Mouse (Mus musculus) testis, adult 2 months (tissue): ENCODE measurements around the gene Slc29a3. TPM values are rescaled to one million over a fixed set of nuclear protein-coding genes. Genes with fewer than 3 reads are reported as not detected.
A peak's percentile ranks its signal among the peaks of the same experiment; 100 is the strongest.

ENCODE experiments used
- H3K27ac ChIP-seq: fragments of 200-500 bp; 2 replicates; pipeline ENCODE4 v1.5.1; 2012; ENCODE audit warnings: low read depth, low read length; ENCODE audit not compliant: control insufficient read depth, insufficient read depth
- H3K27me3 ChIP-seq: fragments of 200-500 bp; 2 replicates; pipeline ENCODE4 v1.6.1; 2012; ENCODE audit warnings: mild to moderate bottlenecking, low read length, moderate library complexity; ENCODE audit not compliant: control insufficient read depth, insufficient read depth
- H3K36me3 ChIP-seq: fragments of 200-500 bp; 2 replicates; pipeline ENCODE4 v1.6.1; 2012; ENCODE audit warnings: mild to moderate bottlenecking, low read length; ENCODE audit not compliant: control insufficient read depth, insufficient read depth
- H3K4me1 ChIP-seq: fragments of 200-500 bp; 2 replicates; pipeline ENCODE4 v1.6.1; 2012; ENCODE audit warnings: low read length; ENCODE audit not compliant: control insufficient read depth, insufficient read depth
- H3K4me3 ChIP-seq: fragments of 200-500 bp; 2 replicates; pipeline ENCODE4 v1.5.1; 2012; ENCODE audit warnings: low read depth, mild to moderate bottlenecking, low read length, moderate library complexity, mixed read lengths; ENCODE audit not compliant: control insufficient read depth
- CTCF ChIP-seq: fragments of 200-500 bp; IDR thresholded peaks from 2 replicates; pipeline ENCODE4 v1.5.1; 2012; ENCODE audit warnings: low read depth, mild to moderate bottlenecking, inconsistent platforms, low read length, moderate library complexity; ENCODE audit not compliant: control insufficient read depth, insufficient read depth, insufficient replicate concordance
- POLR2A ChIP-seq: fragments of 200-500 bp; IDR thresholded peaks from 2 replicates; pipeline ENCODE4 v1.6.1; 2012; ENCODE audit warnings: low read depth, mild to moderate bottlenecking, inconsistent platforms, low read length, moderate library complexity; ENCODE audit not compliant: control insufficient read depth
- polyA plus RNA-seq: library from polyadenylated mRNA; depleted of rRNA; stranded (reverse); fragments of >200 nt; gene quantifications from 2 replicates; pipeline ENCODE4 v1.2.3, GENCODE M21; 2012; rRNA removed

The Slc29a3 gene
- polyA plus RNA-seq: 66.1 and 66.3 TPM in 2 replicates

GRCm38 (mm10) chr10:60752040-60753020 is at the start of gene Slc29a3:
TSS of gene Slc29a3 (minus strand) at chr10:60752794.
- Histone ChIP-seq H3K4me1 (peaks cover 7% of the 10 kb centered on the region), H3K27ac (peak within 1 kb of the TSS; percentile 64; the same call in 1 of the 2 replicates)

GRCm38 (mm10) chr10:60801898-60802412 is 49.4 kb upstream of the Slc29a3 start:
- Histone ChIP-seq H3K27me3 (no peaks in the 10 kb centered on the region), H3K4me1 (no peaks in the 10 kb centered on the region; the same call in 1 of the 2 replicates), H3K36me3 (no peaks in the 10 kb centered on the region), H3K4me3 (no peak overlapping the region), H3K27ac (no peak overlapping the region)
- TF ChIP-seq CTCF: no peak
- TF ChIP-seq POLR2A: no peak

More at GRCm38 (mm10) chr10:60752040-60753020, at the start of gene Slc29a3:
- Histone ChIP-seq H3K4me3 (peak within 1 kb of the TSS; percentile 94), H3K36me3 (no peaks in the 10 kb centered on the region), H3K27me3 (no peaks in the 10 kb centered on the region)
- peak; percentile 81 for TF ChIP-seq POLR2A
- 0 out of 2 replicates have a peak, but pooled peaks have one; percentile 9 for TF ChIP-seq CTCF

DNA sequence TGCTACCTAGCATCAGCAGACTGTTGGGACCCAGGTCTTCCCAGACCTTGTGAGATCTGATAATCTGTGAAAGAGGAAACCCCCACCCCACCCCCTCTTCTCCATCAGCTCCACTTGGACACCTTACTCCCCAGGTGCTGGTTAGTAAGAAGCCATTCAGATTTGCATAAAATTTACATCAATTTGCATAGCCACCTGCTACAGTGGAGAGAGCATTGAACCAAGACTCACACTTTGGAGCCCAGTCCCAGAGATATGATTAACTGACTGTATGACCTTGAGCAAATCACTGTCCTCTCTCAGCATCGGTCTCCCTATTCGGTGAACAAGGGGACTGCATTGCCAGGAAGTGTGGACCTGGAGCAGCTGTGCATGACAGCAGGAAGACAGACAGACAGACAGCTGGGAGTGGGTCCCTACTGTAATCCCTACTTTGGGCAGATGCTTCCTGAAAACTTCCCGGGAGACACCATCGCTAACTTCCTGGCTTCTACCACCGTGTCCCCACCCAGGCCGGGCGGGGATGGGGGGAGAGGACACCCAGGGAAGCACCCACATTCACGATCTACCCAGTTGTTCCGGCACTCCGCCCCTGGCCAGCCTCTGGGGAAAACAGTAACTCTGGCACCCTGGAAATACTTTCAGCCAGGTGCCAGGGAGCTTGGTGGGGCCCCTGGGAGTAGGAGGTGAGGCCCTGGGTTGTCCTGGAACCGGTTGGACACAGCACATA is 48.7 kb upstream of the Slc29a3 start:
- H3K4me1 ChIP-seq: no peaks in the 10 kb centered on the region; the same call in 1 of the 2 replicates
- H3K36me3 ChIP-seq: no peaks in the 10 kb centered on the region
- TF ChIP-seq CTCF: no peak
- TF ChIP-seq POLR2A: no peak
- H3K27me3 ChIP-seq: no peaks in the 10 kb centered on the region
- no peak overlapping the region for H3K4me3 ChIP-seq
- H3K27ac ChIP-seq: no peak overlapping the region

DNA sequence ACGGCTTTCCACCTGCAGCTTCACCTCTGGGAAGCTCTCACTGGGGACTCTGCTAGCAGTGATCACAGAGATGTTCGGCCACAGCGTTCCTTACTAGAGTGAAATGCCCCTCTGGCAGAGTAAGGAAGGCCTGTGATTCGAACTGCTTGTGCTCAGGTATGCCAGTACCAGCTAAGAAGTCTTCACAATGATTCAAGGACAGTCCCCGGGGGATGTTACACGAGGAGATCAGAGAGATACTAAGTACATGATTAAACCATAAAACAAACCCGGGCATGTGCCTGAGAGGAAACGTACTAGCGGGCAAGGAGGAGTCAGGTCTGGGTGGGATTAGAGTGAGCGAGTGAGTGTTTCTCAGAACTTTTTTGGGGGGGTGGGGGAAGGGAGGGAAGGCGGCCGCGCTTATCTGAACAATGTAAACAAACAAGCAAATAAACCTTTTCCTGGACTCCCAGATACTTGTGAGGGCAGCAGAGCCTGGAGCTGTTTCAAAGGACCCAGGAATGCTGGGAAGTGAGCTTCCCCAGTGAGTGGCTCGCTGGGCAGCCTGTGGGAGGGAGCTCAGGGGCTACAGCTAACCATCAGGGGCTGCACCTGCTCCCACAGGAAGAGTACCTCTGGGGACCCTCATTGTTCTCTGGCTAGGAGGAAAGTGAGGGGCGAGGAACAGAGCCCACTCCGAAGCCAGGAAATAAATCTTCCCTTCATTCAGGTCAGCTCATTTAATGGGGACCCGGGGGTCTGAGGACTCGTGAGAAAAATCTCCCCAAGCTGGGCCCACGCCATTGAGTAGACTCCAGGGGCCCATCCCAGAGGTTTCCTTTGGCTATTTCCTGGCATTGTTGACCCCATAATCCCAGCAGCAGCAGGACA is 47.9 kb upstream of the Slc29a3 start:
- TF ChIP-seq POLR2A (no peak), CTCF (no peak)
- H3K4me3 ChIP-seq: no peak overlapping the region
- no peaks in the 10 kb centered on the region for H3K4me1 ChIP-seq
- H3K27me3 ChIP-seq: no peaks in the 10 kb centered on the region
- H3K36me3 ChIP-seq: no peaks in the 10 kb centered on the region
- H3K27ac ChIP-seq: no peak overlapping the region

GRCm38 (mm10) chr10:60797682-60798422 is 45.3 kb upstream of the Slc29a3 start:
- Histone ChIP-seq H3K4me3 (no peak overlapping the region), H3K36me3 (no peaks in the 10 kb centered on the region), H3K4me1 (no peaks in the 10 kb centered on the region), H3K27me3 (no peaks in the 10 kb centered on the region), H3K27ac (no peak overlapping the region)
- TF ChIP-seq POLR2A (no peak), CTCF (no peak)

DNA sequence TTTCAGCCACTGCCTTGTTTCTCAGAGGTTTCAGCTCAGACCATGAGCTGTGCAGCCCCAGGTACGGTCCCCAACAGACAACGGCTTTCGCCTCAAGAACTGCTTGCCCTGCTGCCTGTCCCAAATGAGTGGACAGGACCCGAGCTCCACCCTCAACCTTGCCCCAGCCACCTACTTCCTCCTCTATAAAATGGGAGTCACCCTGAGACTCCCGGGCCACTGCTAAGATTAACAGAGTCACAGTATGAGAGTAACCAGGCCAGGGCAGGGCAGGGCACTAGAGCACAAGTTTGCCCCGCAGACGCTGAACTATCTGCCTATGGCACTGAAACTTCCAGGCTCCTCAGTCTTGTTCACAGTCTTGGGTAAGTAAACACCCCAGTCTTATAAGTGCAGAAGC is 43.9 kb upstream of the Slc29a3 start:
- no peaks in the 10 kb centered on the region for H3K4me1 ChIP-seq
- H3K36me3 ChIP-seq: no peaks in the 10 kb centered on the region
- no peaks in the 10 kb centered on the region for H3K27me3 ChIP-seq
- no peak for TF ChIP-seq CTCF
- TF ChIP-seq POLR2A: no peak
- no peak overlapping the region for H3K27ac ChIP-seq
- no peak overlapping the region for H3K4me3 ChIP-seq
